Mouse (Mus musculus) embryonic facial prominence, embryonic 13.5 days (tissue): ENCODE results near the gene Ube2ql1. TPM values are rescaled to one million over a fixed set of nuclear protein-coding genes. Genes with fewer than 3 reads are reported as not detected.

Experiments used
- ATAC-seq: fragments of 200-750 bp; cut with Nextera tagmentation; 2 replicates; pipeline ENCODE4 v1.8.0; 2017; ENCODE audit warnings: low read depth; ENCODE audit not compliant: insufficient number of reproducible peaks, insufficient read depth, low FRiP score, low TSS enrichment
- H3K27ac ChIP-seq: fragments of 300-500 bp; sonication (generic); 2 replicates; pipeline ENCODE4 v1.5.1; 2015; ENCODE audit warnings: moderate library complexity, mild to moderate bottlenecking, inconsistent platforms
- H3K27me3 ChIP-seq: fragments of 300-500 bp; sonication (generic); 2 replicates; pipeline ENCODE4 v1.6.1; 2015; ENCODE audit warnings: mild to moderate bottlenecking, inconsistent platforms
- H3K36me3 ChIP-seq: fragments of 300-500 bp; sonication (generic); 2 replicates; pipeline ENCODE4 v1.6.1; 2015; ENCODE audit warnings: mild to moderate bottlenecking, inconsistent platforms
- H3K4me1 ChIP-seq: fragments of 300-500 bp; sonication (generic); 2 replicates; pipeline ENCODE4 v1.6.1; 2015; ENCODE audit warnings: inconsistent platforms
- H3K4me2 ChIP-seq: fragments of 300-500 bp; sonication (generic); 2 replicates; pipeline ENCODE4 v1.6.1; 2015; ENCODE audit warnings: moderate library complexity, mild to moderate bottlenecking, inconsistent platforms
- H3K4me3 ChIP-seq: fragments of 300-500 bp; sonication (generic); 2 replicates; pipeline ENCODE4 v1.5.1; 2015; ENCODE audit warnings: mild to moderate bottlenecking, inconsistent platforms
- H3K9ac ChIP-seq: fragments of 300-500 bp; sonication (generic); 2 replicates; pipeline ENCODE4 v1.6.1; 2015; ENCODE audit warnings: mild to moderate bottlenecking, inconsistent platforms
- H3K9me3 ChIP-seq: fragments of 300-500 bp; sonication (generic); 2 replicates; pipeline ENCODE4 v1.6.1; 2016; ENCODE audit warnings: inconsistent platforms
- WGBS: fragments of 180-500 bp; shearing (Covaris S2); methylation state at CpG from one replicate; pipeline ENCODE4 v1.1.7; 2015; ENCODE audit warnings: mixed read lengths; 5-methylcytosine and 5-hydroxymethylcytosine counted together
- polyA plus RNA-seq: library from polyadenylated mRNA; unstranded; fragments of >200 nt; fragmentation: Nextera tagmentation; extraction: Ambion mirVana; gene quantifications from 2 replicates; pipeline ENCODE4 v1.2.1, GENCODE M21; 2015

Gene Ube2ql1
- polyA plus RNA-seq = 0.80 and 1.1 TPM in 2 replicates

DNA sequence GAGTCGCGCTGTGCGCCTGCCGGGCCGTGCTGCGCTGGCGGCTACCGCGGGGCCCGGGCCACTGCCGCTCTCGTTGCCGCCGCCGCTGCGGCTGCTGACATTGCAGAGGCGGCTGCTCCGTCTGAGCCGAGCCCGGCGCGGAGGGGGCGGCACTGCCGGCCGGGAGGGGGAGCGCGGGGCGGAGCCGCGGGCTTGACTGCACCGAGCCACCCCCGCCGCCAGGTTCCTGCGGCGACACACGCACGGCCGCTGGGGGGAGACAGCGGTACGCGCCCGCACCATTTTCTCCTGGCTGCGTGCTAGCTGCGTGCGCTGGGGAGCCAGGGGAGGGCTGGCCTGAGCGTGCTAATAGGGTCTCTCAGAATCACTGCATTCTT lies at the start of gene Ube2ql1:
Gene Ube2ql1, minus strand, starts transcription at position 131 of the 377 bp plus-strand sequence.
- under 1% methylated on average over 45 of the region's 46 CpGs for WGBS
- Histone ChIP-seq H3K9ac (peak within 1 kb of the TSS; percentile 73), H3K9me3 (no peaks in the 10 kb centered on the region; the same call in 1 of the 2 replicates), H3K27me3 (peaks cover 76% of the 10 kb centered on the region), H3K4me2 (peak within 1 kb of the TSS; percentile 99), H3K4me1 (peaks cover 18% of the 10 kb centered on the region), H3K36me3 (no peaks in the 10 kb centered on the region), H3K4me3 (peak within 1 kb of the TSS; percentile 68), H3K27ac (no peak within 1 kb of the TSS)
- ATAC-seq = peak; percentile 87

DNA sequence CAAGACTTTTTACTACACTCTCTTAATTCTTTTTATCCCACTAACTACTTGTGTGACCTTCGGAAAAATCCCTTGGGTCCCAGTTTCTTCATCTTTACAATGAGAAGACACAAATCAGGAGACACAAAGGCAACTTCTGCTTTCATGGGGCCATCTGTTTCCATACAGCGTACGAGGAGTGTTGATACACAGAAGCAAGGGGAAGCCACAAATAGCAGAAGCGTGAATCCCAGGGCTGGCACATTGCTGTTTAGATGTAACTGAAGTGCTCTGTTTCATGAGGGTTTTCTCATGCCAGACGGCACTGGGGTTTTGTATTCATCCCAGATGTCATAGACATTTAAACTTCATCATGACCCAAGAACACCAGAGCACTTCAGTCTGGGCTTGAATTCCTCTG lies 49.0 kb upstream of the Ube2ql1 start:
- no peak overlapping the region for H3K4me3 ChIP-seq
- 60% methylated on average over 5 of the region's 5 CpGs for WGBS

DNA sequence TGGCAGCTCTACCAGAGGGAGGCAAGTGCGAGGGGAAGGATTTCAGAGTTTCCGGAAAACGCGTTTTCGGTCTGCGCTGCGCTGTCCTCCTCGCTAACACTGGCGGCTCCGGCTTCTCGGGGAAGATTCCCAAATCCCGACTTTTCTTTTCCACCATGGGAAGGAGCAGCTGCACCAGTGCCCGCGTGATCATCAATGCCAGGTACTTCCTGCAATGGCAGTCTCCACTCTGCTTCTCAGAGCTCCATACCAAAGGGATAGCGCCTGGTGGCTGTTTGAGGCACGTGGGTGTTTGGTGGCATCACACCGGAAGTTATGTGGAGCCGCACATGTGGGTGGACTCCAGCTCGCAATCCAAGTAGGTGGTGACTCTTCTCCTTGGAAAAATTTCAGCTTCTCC lies 38.5 kb upstream of the Ube2ql1 start:
- Histone ChIP-seq H3K9ac (no peak overlapping the region), H3K4me2 (no peak overlapping the region), H3K4me3 (no peak overlapping the region), H3K27me3 (no peaks in the 10 kb centered on the region), H3K9me3 (no peaks in the 10 kb centered on the region), H3K36me3 (no peaks in the 10 kb centered on the region), H3K4me1 (no peaks in the 10 kb centered on the region), H3K27ac (no peak overlapping the region)
- WGBS = 89% methylated on average over 19 of the region's 19 CpGs
- ATAC-seq = no peak

More for the DNA sequence above, 49.0 kb upstream of the Ube2ql1 start:
- Histone ChIP-seq H3K27me3 (peaks cover 6% of the 10 kb centered on the region), H3K4me2 (no peak overlapping the region), H3K9ac (no peak overlapping the region), H3K36me3 (no peaks in the 10 kb centered on the region), H3K9me3 (no peaks in the 10 kb centered on the region), H3K4me1 (no peaks in the 10 kb centered on the region), H3K27ac (no peak overlapping the region)
- no peak for ATAC-seq

DNA sequence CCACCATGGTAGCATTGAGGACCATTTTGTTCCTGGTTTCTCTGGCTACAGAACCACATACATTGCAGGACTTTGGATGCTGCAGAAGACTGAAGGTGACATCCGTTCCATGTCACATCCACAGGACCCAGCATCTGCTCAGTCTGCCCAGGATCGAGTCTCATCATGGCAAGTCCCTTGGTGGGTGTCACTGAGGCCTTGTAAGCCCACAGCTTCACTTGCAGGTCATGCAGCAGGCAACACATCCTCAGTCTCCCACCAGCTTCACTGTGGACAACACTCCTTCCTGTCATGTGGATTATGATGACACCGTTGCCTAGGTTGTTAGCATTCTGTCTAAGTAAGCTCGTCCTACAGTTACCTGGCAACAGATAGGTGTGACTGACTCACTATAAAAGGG lies 32.7 kb upstream of the Ube2ql1 start:
- H3K36me3 ChIP-seq = no peaks in the 10 kb centered on the region
- WGBS = 82% methylated on average over 4 of the region's 4 CpGs
- no peak overlapping the region for H3K4me3 ChIP-seq

DNA sequence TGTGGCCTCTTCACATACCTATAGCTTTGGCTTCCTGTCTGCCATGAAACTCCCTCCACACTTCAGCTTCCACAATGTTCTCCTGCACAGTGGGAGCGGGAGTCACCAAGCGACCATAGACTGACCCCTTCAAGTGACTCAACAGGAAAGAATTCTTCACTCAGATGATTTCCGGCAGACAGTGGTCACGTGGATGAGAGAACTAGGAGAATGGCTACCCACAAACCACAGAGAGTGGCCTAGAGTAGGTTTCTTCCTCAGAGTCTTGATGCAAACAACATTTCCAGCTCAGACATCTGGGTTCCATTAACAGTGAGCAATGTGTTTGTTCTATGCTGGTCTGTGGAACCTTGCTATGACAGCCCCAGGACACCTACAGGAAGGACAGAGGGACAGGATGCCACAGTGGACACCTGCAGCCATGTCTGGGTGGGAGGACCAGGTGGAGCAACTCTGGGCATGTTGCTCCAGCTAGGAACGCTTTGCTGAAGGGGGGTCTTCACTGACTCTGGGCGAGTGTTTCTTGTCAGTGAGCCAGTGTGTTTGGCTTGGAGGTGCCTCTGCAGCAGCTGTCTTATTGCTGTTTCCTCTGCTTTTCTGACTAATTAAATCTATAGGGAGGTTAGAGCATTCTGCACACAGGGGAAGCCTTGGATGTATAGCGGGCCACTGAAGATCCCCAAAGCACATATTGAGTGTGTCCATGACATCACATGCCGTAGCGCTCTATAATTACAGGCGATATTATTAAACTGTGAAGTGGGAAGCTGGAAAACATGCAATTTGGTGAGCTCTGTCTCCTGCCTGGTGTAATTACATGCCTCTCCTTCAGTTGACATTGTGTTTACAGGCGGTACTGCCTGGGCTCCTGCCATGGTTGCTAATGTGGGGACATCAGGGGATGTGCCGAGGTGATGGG lies 31.1 kb upstream of the Ube2ql1 start:
- Histone ChIP-seq H3K4me3 (no peak overlapping the region), H3K27ac (peak overlapping the region; percentile 57; the same call in 1 of the 2 replicates), H3K4me1 (peaks cover 3% of the 10 kb centered on the region; the same call in 1 of the 2 replicates), H3K9me3 (no peaks in the 10 kb centered on the region), H3K4me2 (no peak overlapping the region), H3K27me3 (no peaks in the 10 kb centered on the region), H3K36me3 (no peaks in the 10 kb centered on the region), H3K9ac (no peak overlapping the region)
- no peak; the same call in 1 of the 2 replicates for ATAC-seq
- WGBS = 71% methylated on average over 12 of the region's 12 CpGs

More for the DNA sequence above, 32.7 kb upstream of the Ube2ql1 start:
- no peaks in the 10 kb centered on the region for H3K9me3 ChIP-seq
- H3K27me3 ChIP-seq = no peaks in the 10 kb centered on the region
- H3K27ac ChIP-seq = no peak overlapping the region
- peaks cover 3% of the 10 kb centered on the region; the same call in 1 of the 2 replicates for H3K4me1 ChIP-seq
- ATAC-seq = no peak
- H3K4me2 ChIP-seq = no peak overlapping the region
- H3K9ac ChIP-seq = no peak overlapping the region

DNA sequence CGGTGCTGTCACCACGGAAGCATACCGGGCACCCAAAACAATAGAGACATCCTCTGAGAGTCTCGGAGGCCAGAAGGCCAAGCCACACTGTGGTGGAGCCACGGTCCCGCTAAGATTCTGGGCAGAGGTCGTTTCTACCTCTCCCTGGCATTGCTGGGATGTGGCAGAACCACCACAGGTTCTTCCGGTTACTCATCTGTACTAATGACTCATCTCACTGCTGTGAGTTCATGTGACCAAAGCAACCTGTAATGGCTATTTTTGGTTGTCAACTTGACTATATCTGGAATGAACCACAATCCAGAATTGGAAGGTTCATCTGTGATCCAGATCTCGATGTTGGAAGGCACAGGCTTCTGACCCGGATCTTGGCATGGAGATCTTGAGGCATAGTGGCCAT lies 28.5 kb upstream of the Ube2ql1 start:
- Histone ChIP-seq H3K4me3 (no peak overlapping the region), H3K9me3 (no peaks in the 10 kb centered on the region), H3K36me3 (no peaks in the 10 kb centered on the region), H3K27ac (no peak overlapping the region), H3K27me3 (no peaks in the 10 kb centered on the region), H3K4me1 (peaks cover 3% of the 10 kb centered on the region; the same call in 1 of the 2 replicates), H3K9ac (no peak overlapping the region), H3K4me2 (no peak overlapping the region)
- no peak for ATAC-seq
- WGBS = 90% methylated on average over 10 of the region's 10 CpGs

DNA sequence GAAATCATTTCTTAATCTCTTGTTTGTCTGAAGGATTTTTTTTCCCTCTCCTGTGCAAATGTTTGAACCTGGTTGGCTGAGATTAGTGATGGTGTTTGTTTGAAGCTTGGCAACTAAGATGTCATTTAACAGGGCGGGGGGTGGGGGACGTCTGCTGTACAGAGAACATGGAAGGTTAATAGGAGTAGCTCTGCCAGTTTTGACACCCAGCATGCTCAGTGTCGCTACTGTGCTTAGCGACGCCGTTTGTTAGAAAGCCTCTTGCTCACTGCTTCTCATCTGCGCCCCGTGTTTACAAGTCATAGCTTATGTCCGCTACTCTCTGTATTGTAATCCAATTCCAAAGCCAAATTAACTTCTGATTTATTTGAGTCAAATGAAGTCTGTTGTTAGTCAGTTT lies 25.0 kb upstream of the Ube2ql1 start:
- Histone ChIP-seq H3K36me3 (no peaks in the 10 kb centered on the region), H3K27me3 (no peaks in the 10 kb centered on the region), H3K9ac (no peak overlapping the region), H3K27ac (no peak overlapping the region), H3K4me1 (no peaks in the 10 kb centered on the region), H3K4me3 (no peak overlapping the region), H3K9me3 (no peaks in the 10 kb centered on the region), H3K4me2 (no peak overlapping the region)
- no peak for ATAC-seq
- 85% methylated on average over 9 of the region's 9 CpGs for WGBS

DNA sequence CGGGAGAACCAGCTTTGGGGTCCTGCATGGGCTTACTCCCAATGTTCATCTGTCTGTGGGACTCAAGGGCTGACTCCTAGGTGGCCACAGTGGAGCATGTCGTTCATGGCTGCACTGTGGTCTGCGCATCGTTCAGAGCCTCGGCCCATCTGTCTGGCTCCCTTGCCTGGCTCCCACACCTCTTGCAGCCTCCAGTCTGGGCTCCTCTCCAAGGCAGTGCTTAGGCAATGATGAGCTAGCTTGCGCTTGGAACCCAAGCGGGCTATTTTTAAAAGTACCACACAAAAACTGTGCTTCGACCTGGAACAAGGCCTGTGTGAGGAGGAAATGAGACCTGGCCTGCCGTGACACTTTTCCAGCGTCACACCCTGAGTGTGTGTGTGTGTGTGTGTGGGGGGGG lies 21.7 kb upstream of the Ube2ql1 start:
- no peak overlapping the region for H3K4me2 ChIP-seq
- ATAC-seq = no peak

DNA sequence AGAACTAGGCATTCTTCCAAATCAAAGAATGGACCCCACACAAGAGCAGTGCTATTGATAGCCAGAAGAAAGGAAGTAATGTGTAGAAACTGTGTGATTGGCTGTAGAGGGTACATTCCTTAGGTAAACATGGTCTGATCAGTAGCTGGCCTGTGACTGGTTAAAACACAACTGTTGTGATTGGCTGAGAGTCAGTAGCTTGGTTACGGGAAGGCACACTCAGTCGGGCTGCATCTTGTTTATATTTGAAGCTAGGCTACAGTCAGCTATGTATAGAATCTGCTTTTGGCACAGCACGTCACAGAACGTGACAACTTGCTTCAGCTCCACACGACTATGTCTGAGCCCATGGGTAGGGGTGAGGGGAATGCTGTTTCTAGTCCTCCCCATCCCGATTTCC lies 19.3 kb upstream of the Ube2ql1 start:
- Histone ChIP-seq H3K9ac (no peak overlapping the region), H3K27me3 (no peaks in the 10 kb centered on the region), H3K27ac (no peak overlapping the region), H3K4me3 (no peak overlapping the region), H3K36me3 (no peaks in the 10 kb centered on the region), H3K9me3 (no peaks in the 10 kb centered on the region), H3K4me1 (no peaks in the 10 kb centered on the region), H3K4me2 (no peak overlapping the region)
- 38% methylated on average over 6 of the region's 6 CpGs for whole genome bisulfite sequencing
- ATAC-seq = no peak

More for the DNA sequence above, 21.7 kb upstream of the Ube2ql1 start:
- Histone ChIP-seq H3K27ac (no peak overlapping the region), H3K4me3 (no peak overlapping the region), H3K36me3 (no peaks in the 10 kb centered on the region), H3K9ac (no peak overlapping the region), H3K9me3 (no peaks in the 10 kb centered on the region), H3K27me3 (no peaks in the 10 kb centered on the region), H3K4me1 (no peaks in the 10 kb centered on the region)
- WGBS = 80% methylated on average over 10 of the region's 10 CpGs

DNA sequence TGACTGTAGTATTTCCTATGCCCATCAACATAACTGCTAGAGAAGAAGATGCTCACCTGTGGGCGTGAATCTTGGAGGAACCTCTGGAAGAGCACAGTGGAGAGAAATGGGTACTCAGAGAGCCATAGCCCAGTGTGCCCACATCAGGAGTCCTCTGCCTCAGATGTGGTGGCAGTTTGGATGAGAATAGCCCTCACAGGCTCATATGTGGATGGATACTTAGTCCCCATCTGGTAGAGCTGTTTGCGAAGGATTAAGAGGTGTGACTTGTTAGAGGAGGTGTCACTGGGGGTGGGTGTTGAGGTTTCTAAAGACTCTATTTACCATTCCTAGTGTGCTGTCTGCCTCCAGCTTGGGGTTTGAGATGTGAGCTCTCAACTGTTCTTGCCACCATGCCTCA lies 13.2 kb upstream of the Ube2ql1 start:
- WGBS = 83% methylated on average over 2 of the region's 2 CpGs
- Histone ChIP-seq H3K4me3 (no peak overlapping the region), H3K4me2 (no peak overlapping the region), H3K27ac (no peak overlapping the region), H3K4me1 (no peaks in the 10 kb centered on the region), H3K9ac (no peak overlapping the region), H3K36me3 (no peaks in the 10 kb centered on the region), H3K9me3 (no peaks in the 10 kb centered on the region), H3K27me3 (0 out of 2 replicates have a peak, but pooled peaks cover 5% of the 10 kb centered on the region)
- ATAC-seq = no peak

DNA sequence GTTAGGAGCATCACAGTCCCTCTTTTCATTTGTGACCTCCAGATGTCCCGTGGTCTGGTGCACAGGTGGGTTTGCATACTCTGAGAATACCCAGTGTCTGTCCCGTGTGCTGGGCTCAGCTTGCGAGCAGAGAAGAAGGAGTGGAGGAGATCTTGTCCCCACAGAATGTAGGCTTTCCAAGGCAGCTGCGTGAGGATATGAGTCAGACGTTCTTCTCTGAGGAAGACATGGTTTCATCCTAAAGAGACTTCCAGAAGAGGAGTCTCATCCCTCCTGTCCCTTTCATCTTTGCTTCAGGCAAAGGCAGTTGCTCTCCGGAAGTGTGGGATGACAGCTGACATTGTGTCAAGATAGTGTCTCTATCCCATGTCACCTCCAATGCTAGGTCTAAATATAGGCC lies 11.8 kb upstream of the Ube2ql1 start:
- Histone ChIP-seq H3K9me3 (no peaks in the 10 kb centered on the region), H3K27me3 (0 out of 2 replicates have a peak, but pooled peaks cover 5% of the 10 kb centered on the region), H3K4me1 (no peaks in the 10 kb centered on the region), H3K4me3 (no peak overlapping the region), H3K4me2 (no peak overlapping the region), H3K27ac (no peak overlapping the region), H3K36me3 (no peaks in the 10 kb centered on the region), H3K9ac (no peak overlapping the region)
- no peak for ATAC-seq
- WGBS = 84% methylated on average over 6 of the region's 6 CpGs

DNA sequence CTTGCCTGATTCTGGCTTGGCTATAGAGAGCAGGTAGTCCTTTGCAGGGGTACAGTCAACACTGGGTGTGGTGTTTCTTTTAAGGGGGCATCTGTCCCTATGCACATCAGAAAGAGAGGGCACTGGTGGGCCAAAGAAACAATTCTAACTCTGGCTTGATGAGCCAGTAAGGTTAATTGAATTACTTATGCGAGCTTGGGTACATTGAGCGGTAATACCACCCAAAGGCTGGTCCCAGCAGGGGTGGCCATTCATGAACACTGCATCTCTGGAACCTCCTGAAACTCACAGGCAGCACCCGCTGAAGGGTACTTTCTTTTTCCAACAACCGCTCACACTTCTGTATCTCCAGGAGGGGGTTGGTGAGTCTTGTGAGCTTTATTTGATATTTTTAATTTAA lies 9.1 kb upstream of the Ube2ql1 start:
- Histone ChIP-seq H3K27ac (no peak overlapping the region), H3K4me3 (no peak overlapping the region), H3K4me1 (no peaks in the 10 kb centered on the region), H3K4me2 (no peak overlapping the region), H3K27me3 (0 out of 2 replicates have a peak, but pooled peaks cover 9% of the 10 kb centered on the region), H3K9me3 (no peaks in the 10 kb centered on the region; the same call in 1 of the 2 replicates), H3K36me3 (no peaks in the 10 kb centered on the region), H3K9ac (no peak overlapping the region)
- WGBS = 62% methylated on average over 4 of the region's 4 CpGs
- ATAC-seq = no peak
